Mouse (Mus musculus) olfactory bulb, adult 2 months (tissue): Measurements from ENCODE around the gene Trim12a. TPM values are rescaled to one million over a fixed set of nuclear protein-coding genes. Genes with fewer than 3 reads are reported as not detected.
"Not testable (repeated sequence)": the region's sequence is repeated elsewhere in the genome, so short reads cannot be mapped to it uniquely, and the experiment has no call there.

Experiments used
- H3K27ac ChIP-seq: fragments of 200-500 bp; 2 replicates; pipeline ENCODE4 v1.5.1; 2012; ENCODE audit warnings: low read depth, low read length; ENCODE audit not compliant: insufficient read depth
- H3K4me1 ChIP-seq: fragments of 200-500 bp; 2 replicates; pipeline ENCODE4 v1.6.1; 2012; ENCODE audit warnings: low read length; ENCODE audit not compliant: control insufficient read depth, insufficient read depth
- H3K4me3 ChIP-seq: fragments of 200-500 bp; 2 replicates; pipeline ENCODE4 v1.5.1; 2012; ENCODE audit warnings: mild to moderate bottlenecking, low read depth, low read length, moderate library complexity; ENCODE audit not compliant: insufficient read depth
- CTCF ChIP-seq: fragments of 200-500 bp; IDR thresholded peaks from 2 replicates; pipeline ENCODE4 v1.5.1; 2012; ENCODE audit warnings: low read depth, mild to moderate bottlenecking, low read length, moderate library complexity; ENCODE audit not compliant: insufficient read depth
- POLR2A ChIP-seq: fragments of 200-500 bp; IDR thresholded peaks from 2 replicates; pipeline ENCODE4 v1.6.1; 2012; ENCODE audit warnings: mild to moderate bottlenecking, low read depth, low read length, moderate library complexity; ENCODE audit not compliant: insufficient read depth
- WGBS: fragments of 180-500 bp; shearing (Covaris S2); methylation state at CpG from one replicate; pipeline ENCODE4 v1.1.7; 2018; 5-methylcytosine and 5-hydroxymethylcytosine counted together
- polyA plus RNA-seq: library from polyadenylated mRNA; stranded (reverse); fragments of >200 nt; gene quantifications from 2 replicates; pipeline ENCODE4 v1.2.4, GENCODE M21; 2012; ENCODE audit warnings: low replicate concordance; ENCODE audit not compliant: missing spikeins, insufficient read depth, insufficient read length

The Trim12a gene
- polyA plus RNA-seq, 1 experiment = not detected

- 79% methylated on average over 5 of the region's 5 CpGs for WGBS
- Histone ChIP-seq H3K4me1 (no peaks in the 10 kb centered on the region), H3K27ac (no peak overlapping the region), H3K4me3 (no peak overlapping the region)
- TF ChIP-seq POLR2A = no peak
- no peak for TF ChIP-seq CTCF
Measured at GRCm38 (mm10) chr7:104291638-104292400, 23.4 kb downstream of the Trim12a start.

GRCm38 (mm10) chr7:104290641-104291040 is 24.6 kb downstream of the Trim12a start:
- Histone ChIP-seq H3K27ac (no peak overlapping the region), H3K4me3 (no peak overlapping the region), H3K4me1 (no peaks in the 10 kb centered on the region)
- 82% methylated on average over 1 of the region's 1 CpGs for WGBS
- no peak for TF ChIP-seq POLR2A
- no peak for TF ChIP-seq CTCF

- H3K4me1 ChIP-seq, H3K27ac ChIP-seq, H3K4me3 ChIP-seq: not testable (repeated sequence)
- WGBS = 35% methylated on average over 14 of the region's 14 CpGs
Measured at GRCm38 (mm10) chr7:104287576-104288443, 27.5 kb downstream of the Trim12a start, which contains the start of gene Trim5. Trim5 (minus strand) TSS chr7:104288094.

GRCm38 (mm10) chr7:104279361-104279760 is 35.9 kb downstream of the Trim12a start:
- not testable (repeated sequence) for H3K4me1 ChIP-seq, H3K27ac ChIP-seq, H3K4me3 ChIP-seq
- 74% methylated on average over 3 of the region's 3 CpGs for WGBS

- not testable (repeated sequence) for H3K27ac ChIP-seq, H3K4me3 ChIP-seq, H3K4me1 ChIP-seq
- 93% methylated on average over 5 of the region's 5 CpGs for WGBS
Measured at GRCm38 (mm10) chr7:104265335-104265734, 49.9 kb downstream of the Trim12a start.

GRCm38 (mm10) chr7:104260380-104260779 is 54.9 kb downstream of the Trim12a start:
- H3K4me1 ChIP-seq, H3K27ac ChIP-seq, H3K4me3 ChIP-seq: not testable (repeated sequence)
- 93% methylated on average over 4 of the region's 4 CpGs for WGBS

Other genes with a start within 250 kb of the Trim12a start
- not detected in 2 replicates for gene Olfr644, start 243.6 kb downstream of the Trim12a start, polyA plus RNA-seq
- not detected in 2 replicates for gene Olfr645, start 230.0 kb downstream of the Trim12a start, polyA plus RNA-seq
- not detected in 2 replicates for gene Olfr646, start 210.6 kb downstream of the Trim12a start, polyA plus RNA-seq
- gene Ubqln5, start 185.6 kb downstream of the Trim12a start, polyA plus RNA-seq = not detected in 2 replicates
- gene Olfr643, start 178.1 kb downstream of the Trim12a start, polyA plus RNA-seq = not detected in 2 replicates
- gene Ubqln3, start 172.2 kb downstream of the Trim12a start, polyA plus RNA-seq = not detected in 2 replicates
- gene Ubqlnl, start 164.9 kb downstream of the Trim12a start, polyA plus RNA-seq = not detected in 2 replicates
- gene Olfm5, start 150.6 kb downstream of the Trim12a start, polyA plus RNA-seq = not detected in 2 replicates
- not detected in 2 replicates for gene Olfr648, start 132.1 kb downstream of the Trim12a start, polyA plus RNA-seq
- gene Olfr649, start 119.5 kb downstream of the Trim12a start, polyA plus RNA-seq = not detected in 2 replicates
- not detected in 2 replicates for gene Trim6, start 96.7 kb downstream of the Trim12a start, polyA plus RNA-seq
- gene Trim34a, start 71.0 kb downstream of the Trim12a start, polyA plus RNA-seq = not detected in 2 replicates
- not detected in 2 replicates for gene Trim5, start 27.4 kb downstream of the Trim12a start, polyA plus RNA-seq
- gene Trim34b, start 14.0 kb upstream of the Trim12a start, polyA plus RNA-seq = not detected in 2 replicates
- gene Trim12c, start 37.9 kb upstream of the Trim12a start, polyA plus RNA-seq = not detected in 2 replicates
- not detected in 2 replicates for gene Trim30b, start 54.4 kb upstream of the Trim12a start, polyA plus RNA-seq
- not detected in 2 replicates for gene Trim30c, start 85.4 kb upstream of the Trim12a start, polyA plus RNA-seq
- gene Trim30a, start 149.7 kb upstream of the Trim12a start, polyA plus RNA-seq = not detected in 2 replicates
- gene Trim30d, start 192.4 kb upstream of the Trim12a start, polyA plus RNA-seq = not detected in 2 replicates
- not detected in 2 replicates for gene Olfr651, start 234.7 kb upstream of the Trim12a start, polyA plus RNA-seq
- gene Olfr652, start 245.4 kb upstream of the Trim12a start, polyA plus RNA-seq = not detected in 2 replicates